Mouse (Mus musculus) liver, adult 2 months (tissue): ENCODE measurements around the gene Ankub1.

Experiments used
- CTCF ChIP-seq: fragments of 200-500 bp; IDR thresholded peaks from 2 replicates; pipeline ENCODE4 v1.5.1; 2011; ENCODE audit warnings: low read depth, low read length, control low read depth
- POLR2A ChIP-seq: fragments of 200-500 bp; IDR thresholded peaks from 2 replicates; pipeline ENCODE4 v1.6.1; 2011; ENCODE audit warnings: low read length, control low read depth; ENCODE audit not compliant: insufficient read depth; ENCODE audit errors: extremely low read depth

DNA sequence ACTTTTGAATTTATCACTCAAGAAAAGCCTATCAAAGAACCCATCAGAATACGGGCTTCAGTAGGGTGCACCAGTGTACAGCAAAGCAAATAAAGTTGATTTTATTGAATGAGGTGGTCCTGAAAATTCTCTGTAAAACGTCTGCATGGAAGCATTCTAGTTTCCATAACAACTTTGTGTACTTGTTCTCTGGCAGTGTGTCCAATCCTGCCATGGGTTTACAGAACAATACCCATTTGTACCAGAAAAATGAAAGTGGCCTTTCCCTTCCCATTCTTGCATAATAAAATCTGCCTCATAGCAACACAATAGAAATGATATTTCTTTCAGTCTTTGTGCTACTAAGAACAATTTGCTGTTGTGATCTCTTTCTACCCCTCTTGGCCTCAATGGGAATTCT is at the start of gene Ankub1:
- no peak for TF ChIP-seq CTCF
- no peak for TF ChIP-seq POLR2A
